Mouse (Mus musculus) C2C12 (cell line): ENCODE data around the gene Fut8.

Source experiments
- CTCF ChIP-seq: IDR thresholded peaks from one replicate; pipeline ENCODE4 v1.5.1; 2011; ENCODE audit not compliant: control insufficient read depth, insufficient read depth, insufficient read length
- MYOG ChIP-seq: IDR thresholded peaks from one replicate; pipeline ENCODE4 v1.6.1; 2011; ENCODE audit not compliant: control insufficient read depth, insufficient read length; ENCODE audit errors: extremely low read depth
- USF1 ChIP-seq: IDR thresholded peaks from one replicate; pipeline ENCODE4 v1.6.1; 2011; ENCODE audit warnings: low read depth, mild to moderate bottlenecking, control low read depth, moderate library complexity

GRCm38 (mm10) chr12:77500439-77501055, 262.6 kb downstream of the Fut8 start:
- TF ChIP-seq USF1 = no peak
- TF ChIP-seq CTCF = no peak
- TF ChIP-seq MYOG = no peak
